Mouse (Mus musculus): ENCODE measurements at regions not wholly inside any gene's neighbourhood (a gene's known extent, or its start where the extent isn't known, plus 50 kb on each side); places are given as distances from the start of the nearest gene placed in this dataset.

GRCm38 (mm10) chr19:15851622-15852021 is 95.5 kb downstream of the Psat1 start:
- no peak for TF ChIP-seq CTCF (IDR thresholded peaks at IDR 0.05; ENCODE audit: low read depth)
- H3K27me3 ChIP-seq (ENCODE audit: insufficient read depth, low read length): no peaks in the 10 kb centered on the region
- no peak overlapping the region for H3K27ac ChIP-seq (ENCODE audit: low read depth, low read length)
- H3K36me3 ChIP-seq (ENCODE audit: insufficient read depth): no peaks in the 10 kb centered on the region
- H3K4me1 ChIP-seq (ENCODE audit: insufficient read depth): no peaks in the 10 kb centered on the region
- DNase-seq (no peak), ATAC-seq (no peak)
- H3K9ac ChIP-seq: no peak overlapping the region
- WGBS: 91% methylated on average over 3 of the region's 3 CpGs
- no peaks in the 10 kb centered on the region for H3K9me3 ChIP-seq (ENCODE audit: low read length)
- no peak overlapping the region for H3K4me3 ChIP-seq (ENCODE audit: low read depth, low read length)
- no peak overlapping the region for H3K4me2 ChIP-seq (ENCODE audit: low read depth)

DNA sequence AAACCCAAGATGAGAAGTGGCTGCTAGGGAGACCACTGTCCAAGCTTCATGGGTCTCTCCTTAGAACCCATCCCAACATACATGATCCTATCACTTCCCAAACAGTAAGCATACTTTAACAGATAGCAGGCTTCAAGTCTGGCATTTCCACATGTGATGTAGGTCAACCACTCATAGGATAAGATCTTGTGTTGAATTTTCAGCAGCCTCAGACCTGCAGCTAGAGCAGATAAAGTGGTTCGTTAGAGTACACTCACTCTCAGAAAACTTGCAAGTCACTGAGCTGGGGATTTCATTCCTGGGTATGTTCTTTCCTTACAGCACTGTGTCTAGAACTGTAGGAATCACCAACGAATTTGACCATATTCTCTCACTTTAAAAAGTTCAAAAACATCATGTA is 96.4 kb downstream of the Psat1 start:
- WGBS: 69% methylated on average over 2 of the region's 2 CpGs
- no peak for ATAC-seq

GRCm38 (mm10) chr19:15849235-15849634 is 97.9 kb downstream of the Psat1 start:
- Histone ChIP-seq H3K4me1 (ENCODE audit: insufficient read depth) (no peaks in the 10 kb centered on the region), H3K9me3 (ENCODE audit: low read length) (no peaks in the 10 kb centered on the region), H3K36me3 (ENCODE audit: insufficient read depth) (no peaks in the 10 kb centered on the region), H3K9ac (no peak overlapping the region), H3K27ac (ENCODE audit: low read depth, low read length) (no peak overlapping the region), H3K4me3 (ENCODE audit: low read depth, low read length) (no peak overlapping the region), H3K4me2 (ENCODE audit: low read depth) (no peak overlapping the region), H3K27me3 (ENCODE audit: insufficient read depth, low read length) (no peaks in the 10 kb centered on the region)
- no peak for DNase-seq
- no peak for TF ChIP-seq CTCF (IDR thresholded peaks at IDR 0.05; ENCODE audit: low read depth)
- ATAC-seq: no peak
- WGBS: 95% methylated on average over 4 of the region's 4 CpGs

More for the DNA sequence above, 96.4 kb downstream of the Psat1 start:
- H3K9me3 ChIP-seq (ENCODE audit: low read length): no peaks in the 10 kb centered on the region
- no peak overlapping the region for H3K4me2 ChIP-seq (ENCODE audit: low read depth)
- no peak overlapping the region for H3K4me3 ChIP-seq (ENCODE audit: low read depth, low read length)
- DNase-seq: no peak
- H3K9ac ChIP-seq: no peak overlapping the region
- no peak for TF ChIP-seq CTCF (IDR thresholded peaks at IDR 0.05; ENCODE audit: low read depth)
- H3K27ac ChIP-seq (ENCODE audit: low read depth, low read length): no peak overlapping the region
- H3K4me1 ChIP-seq (ENCODE audit: insufficient read depth): no peaks in the 10 kb centered on the region
- no peaks in the 10 kb centered on the region for H3K36me3 ChIP-seq (ENCODE audit: insufficient read depth)
- no peaks in the 10 kb centered on the region for H3K27me3 ChIP-seq (ENCODE audit: insufficient read depth, low read length)

DNA sequence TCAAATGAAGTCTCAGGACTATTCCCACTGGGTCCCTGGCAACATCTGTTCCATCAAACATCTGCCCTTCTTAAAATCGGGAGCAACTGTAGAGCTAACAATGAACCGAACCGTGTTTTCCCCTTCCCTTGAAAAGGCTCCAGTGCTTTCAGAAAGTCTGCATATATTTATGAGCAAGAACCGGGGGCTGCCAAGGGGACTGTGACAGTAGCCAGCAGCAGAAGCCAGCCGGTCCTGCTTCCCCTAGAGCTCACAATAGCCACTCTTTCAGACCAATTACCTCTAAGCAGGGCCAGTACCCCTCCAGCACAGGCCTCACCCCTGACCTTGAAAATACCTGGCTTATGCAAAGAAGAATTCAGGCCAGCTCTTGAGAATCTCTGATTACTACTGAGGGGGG is 108.8 kb downstream of the Psat1 start:
- Histone ChIP-seq H3K9me3 (ENCODE audit: low read length) (no peaks in the 10 kb centered on the region), H3K4me1 (ENCODE audit: insufficient read depth) (peaks cover 9% of the 10 kb centered on the region), H3K27me3 (ENCODE audit: insufficient read depth, low read length) (no peaks in the 10 kb centered on the region), H3K27ac (ENCODE audit: low read depth, low read length) (no peak overlapping the region), H3K4me2 (ENCODE audit: low read depth) (no peak overlapping the region), H3K9ac (no peak overlapping the region), H3K4me3 (ENCODE audit: low read depth, low read length) (no peak overlapping the region), H3K36me3 (ENCODE audit: insufficient read depth) (no peaks in the 10 kb centered on the region)
- DNase-seq (peak; percentile 30), ATAC-seq (peak; percentile 67)
- WGBS: 9% methylated on average over 5 of the region's 5 CpGs
- no peak for TF ChIP-seq CTCF (IDR thresholded peaks at IDR 0.05; ENCODE audit: low read depth)

DNA sequence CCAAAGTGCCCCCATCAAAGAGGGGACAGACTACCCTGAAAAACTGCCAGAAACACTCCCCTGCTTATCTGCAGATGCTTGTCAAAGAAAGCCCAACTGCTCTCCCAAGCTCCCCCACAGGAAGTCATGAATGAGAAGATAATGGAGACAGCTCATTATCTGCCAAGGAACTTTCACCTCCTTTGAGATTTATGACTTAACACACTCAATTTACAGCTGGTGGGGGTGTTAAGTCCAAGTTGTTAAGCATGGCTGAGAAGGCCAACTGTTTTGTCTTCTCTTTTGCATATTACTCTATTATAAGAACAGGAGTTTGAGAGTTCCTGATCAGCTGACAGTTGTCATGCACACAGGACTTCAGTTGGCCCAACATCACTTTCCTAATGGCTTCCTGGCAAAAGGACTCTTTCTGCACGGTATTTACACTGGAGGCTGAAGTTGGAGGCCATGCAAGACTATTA is 109.4 kb downstream of the Psat1 start:
- ATAC-seq (peak; percentile 55), DNase-seq (peak; percentile 45)
- no peak for TF ChIP-seq CTCF (IDR thresholded peaks at IDR 0.05; ENCODE audit: low read depth)
- Histone ChIP-seq H3K27me3 (ENCODE audit: insufficient read depth, low read length) (no peaks in the 10 kb centered on the region), H3K4me3 (ENCODE audit: low read depth, low read length) (no peak overlapping the region), H3K9me3 (ENCODE audit: low read length) (no peaks in the 10 kb centered on the region), H3K9ac (no peak overlapping the region), H3K4me1 (ENCODE audit: insufficient read depth) (peaks cover 9% of the 10 kb centered on the region), H3K4me2 (ENCODE audit: low read depth) (no peak overlapping the region), H3K36me3 (ENCODE audit: insufficient read depth) (no peaks in the 10 kb centered on the region), H3K27ac (ENCODE audit: low read depth, low read length) (no peak overlapping the region)
- WGBS: 5% methylated on average over 1 of the region's 1 CpGs

GRCm38 (mm10) chr19:15836956-15837714 is 110.0 kb downstream of the Psat1 start:
- H3K9me3 ChIP-seq (ENCODE audit: low read length): no peaks in the 10 kb centered on the region
- H3K27ac ChIP-seq (ENCODE audit: low read depth, low read length): no peak overlapping the region
- WGBS: 10% methylated on average over 7 of the region's 7 CpGs
- peak; percentile 47 for DNase-seq
- ATAC-seq: peak; percentile 68
- no peaks in the 10 kb centered on the region for H3K27me3 ChIP-seq (ENCODE audit: insufficient read depth, low read length)
- H3K9ac ChIP-seq: no peak overlapping the region
- peaks cover 9% of the 10 kb centered on the region for H3K4me1 ChIP-seq (ENCODE audit: insufficient read depth)
- TF ChIP-seq CTCF (IDR thresholded peaks at IDR 0.05; ENCODE audit: low read depth): no peak
- H3K36me3 ChIP-seq (ENCODE audit: insufficient read depth): no peaks in the 10 kb centered on the region
- no peak overlapping the region for H3K4me2 ChIP-seq (ENCODE audit: low read depth)
- no peak overlapping the region for H3K4me3 ChIP-seq (ENCODE audit: low read depth, low read length)

DNA sequence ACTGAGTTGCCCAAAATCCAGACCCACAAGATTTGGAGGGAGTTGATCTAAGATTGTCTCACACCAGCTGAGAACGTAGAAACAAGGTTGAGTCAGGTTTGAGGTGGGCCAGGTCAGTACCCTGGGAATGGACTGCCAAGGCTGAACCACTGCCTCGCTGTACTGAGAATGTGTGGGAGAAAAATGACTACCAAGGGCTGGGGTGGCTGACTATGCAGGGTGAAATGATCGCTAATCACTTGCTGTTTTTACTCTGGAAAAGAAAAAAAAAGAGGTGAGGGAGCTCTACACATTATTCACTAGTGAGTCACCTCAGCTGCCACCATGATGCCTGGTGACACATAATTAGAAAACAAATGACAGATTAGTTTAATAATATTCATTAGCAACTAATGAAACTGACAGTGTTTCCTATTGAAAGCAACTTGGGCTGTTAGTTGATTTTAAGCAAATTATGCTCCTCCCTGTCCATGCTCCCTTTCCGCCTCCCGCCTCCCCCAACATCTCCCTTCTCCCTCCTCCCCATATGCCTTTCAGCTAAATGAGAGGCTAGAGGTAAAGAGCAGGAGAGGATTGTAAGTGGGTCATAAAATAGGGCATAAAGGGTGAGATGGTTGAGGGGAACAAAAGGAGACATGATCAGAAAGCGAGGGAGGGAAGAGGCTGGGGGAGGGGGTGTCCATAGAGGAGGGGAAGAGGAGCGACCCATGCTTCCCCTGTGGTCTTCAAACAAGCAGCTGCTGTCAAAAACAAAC is 110.8 kb downstream of the Psat1 start:
- WGBS: 26% methylated on average over 7 of the region's 7 CpGs
- peak; percentile 18 for DNase-seq

More for the DNA sequence above, 110.8 kb downstream of the Psat1 start:
- H3K9ac ChIP-seq: no peak overlapping the region
- H3K4me2 ChIP-seq (ENCODE audit: low read depth): no peak overlapping the region
- no peaks in the 10 kb centered on the region for H3K9me3 ChIP-seq (ENCODE audit: low read length)
- peak; percentile 47 for ATAC-seq
- no peaks in the 10 kb centered on the region for H3K27me3 ChIP-seq (ENCODE audit: insufficient read depth, low read length)
- peaks cover 9% of the 10 kb centered on the region for H3K4me1 ChIP-seq (ENCODE audit: insufficient read depth)
- H3K4me3 ChIP-seq (ENCODE audit: low read depth, low read length): no peak overlapping the region
- H3K27ac ChIP-seq (ENCODE audit: low read depth, low read length): no peak overlapping the region
- no peak for TF ChIP-seq CTCF (IDR thresholded peaks at IDR 0.05; ENCODE audit: low read depth)
- no peaks in the 10 kb centered on the region for H3K36me3 ChIP-seq (ENCODE audit: insufficient read depth)
